Mouse (Mus musculus): Measurements from ENCODE around the gene Olfr665.
"Not testable (repeated sequence)": the region's sequence is repeated elsewhere in the genome, so short reads cannot be mapped to it uniquely, and the experiment has no call there.

The Olfr665 gene

DNA sequence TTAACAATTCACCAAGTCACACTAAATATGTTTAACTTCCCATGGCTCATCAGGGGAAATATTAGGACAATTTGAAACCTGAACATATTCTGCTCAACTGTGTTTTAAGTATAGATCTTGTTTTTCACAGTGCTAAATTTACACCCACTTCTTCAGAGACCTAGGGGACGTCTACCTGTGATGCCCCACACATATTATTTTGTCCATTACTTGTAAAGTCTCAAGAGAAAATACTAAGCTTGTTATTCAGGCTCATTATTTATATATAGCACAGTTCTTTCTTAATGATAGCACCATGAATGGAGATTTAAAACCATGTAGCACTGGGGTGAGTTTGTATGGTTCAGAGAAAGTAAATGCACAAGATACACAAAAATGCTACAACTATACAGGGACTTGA lies at the start of gene Olfr665:
Gene Olfr665, plus strand, starts transcription at position 301 of the 400 bp plus-strand sequence.
- DNase-seq (ENCODE audit: low spot score in 2 of 2), result no peak

DNA sequence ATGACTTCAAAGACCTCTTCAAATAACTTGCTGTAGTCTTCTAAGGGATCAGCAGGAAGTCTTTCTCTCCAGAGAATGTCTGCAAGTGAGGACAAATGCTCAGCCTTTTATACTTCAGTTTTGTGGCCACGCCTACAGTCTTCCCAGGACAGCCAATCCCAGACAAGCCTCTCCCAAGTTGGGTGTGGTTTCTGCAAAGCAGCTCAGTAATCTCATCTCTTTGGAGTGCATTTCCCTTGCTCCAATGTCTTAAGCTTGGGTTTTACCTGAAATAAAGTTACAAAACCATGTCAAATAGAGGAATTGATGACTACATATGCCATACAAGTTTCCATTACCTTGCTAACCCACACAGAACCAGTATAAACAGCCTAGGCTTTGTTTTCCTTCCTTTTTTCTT lies 35.3 kb upstream of the Olfr665 start, which contains the start of gene Usp17lb:
Gene Usp17lb, minus strand, starts transcription at position 101 of the 400 bp plus-strand sequence.
- DNase-seq (ENCODE audit: low spot score in 2 of 2), result no peak

DNA sequence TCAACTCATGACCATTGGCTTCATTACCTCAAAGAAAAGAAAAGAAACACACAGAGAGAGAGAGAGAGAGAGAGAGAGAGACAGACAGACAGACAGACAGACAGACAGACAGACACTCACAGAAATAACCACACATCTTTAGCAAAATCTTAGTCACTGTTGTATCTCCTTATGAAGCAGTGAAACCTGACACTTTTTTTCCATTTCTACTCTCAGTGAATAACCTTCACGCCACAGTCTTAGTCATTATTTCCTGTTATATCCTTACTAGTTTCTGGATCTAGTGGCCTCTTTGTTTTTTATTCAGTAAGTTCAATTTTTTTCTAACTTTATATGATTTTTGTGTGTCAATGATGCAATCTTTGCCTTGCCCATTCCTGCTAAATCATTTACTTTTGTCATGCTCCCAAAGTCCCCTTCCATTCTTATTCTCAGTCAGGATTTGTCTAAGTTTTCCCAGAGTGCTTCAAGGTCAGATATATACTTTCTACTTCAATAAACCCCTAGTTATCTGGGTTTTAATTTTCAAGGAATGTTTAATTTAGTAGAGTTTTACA lies 34.0 kb upstream of the Olfr665 start:
- DNase-seq (ENCODE audit: low spot score in 2 of 2), result no peak

DNA sequence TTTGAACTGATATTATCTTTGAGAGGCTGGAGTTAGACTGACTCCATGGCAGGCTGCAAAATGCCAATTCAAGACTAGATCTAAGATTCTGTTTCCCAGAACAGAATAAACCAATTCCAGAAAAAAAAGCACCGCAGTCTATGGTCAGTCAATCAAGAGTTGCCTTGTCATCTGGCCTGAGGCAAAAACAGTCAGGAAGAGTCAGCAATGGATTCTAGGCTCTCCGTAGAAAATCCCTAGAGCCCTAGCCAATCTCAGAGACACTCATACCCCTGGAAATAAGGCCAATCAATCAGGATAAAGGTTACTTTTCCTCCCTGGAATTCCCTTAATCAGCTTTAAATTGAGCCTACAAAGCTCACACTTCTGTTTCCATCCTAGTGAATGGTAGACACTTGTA lies 26.3 kb upstream of the Olfr665 start:
- not testable (repeated sequence) for DNase-seq (ENCODE audit: low spot score in 2 of 2)

DNA sequence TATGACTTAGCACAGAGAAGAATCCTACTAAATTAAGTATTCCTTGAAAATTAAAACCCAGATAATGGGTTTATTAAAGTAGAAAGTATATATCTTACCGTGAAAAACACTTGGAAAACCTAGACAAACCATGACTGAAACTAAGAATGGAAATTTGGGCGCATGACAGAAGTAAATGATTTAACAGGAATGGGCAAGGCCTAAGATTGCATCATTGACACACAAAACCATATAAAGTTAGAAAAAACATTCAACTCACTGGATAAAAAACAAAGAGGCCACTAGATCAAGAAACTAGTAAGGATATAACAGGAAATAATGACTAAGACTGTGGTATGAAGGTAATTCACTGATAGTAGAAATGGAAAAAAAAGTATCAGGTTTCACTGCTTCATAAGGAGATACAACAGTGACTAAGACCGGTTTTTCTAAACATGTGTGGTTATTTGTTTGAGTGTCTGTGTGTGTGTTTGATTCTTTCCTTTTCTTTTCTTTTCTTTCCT lies 22.5 kb upstream of the Olfr665 start:
- DNase-seq (ENCODE audit: low spot score in 2 of 2), result no peak

DNA sequence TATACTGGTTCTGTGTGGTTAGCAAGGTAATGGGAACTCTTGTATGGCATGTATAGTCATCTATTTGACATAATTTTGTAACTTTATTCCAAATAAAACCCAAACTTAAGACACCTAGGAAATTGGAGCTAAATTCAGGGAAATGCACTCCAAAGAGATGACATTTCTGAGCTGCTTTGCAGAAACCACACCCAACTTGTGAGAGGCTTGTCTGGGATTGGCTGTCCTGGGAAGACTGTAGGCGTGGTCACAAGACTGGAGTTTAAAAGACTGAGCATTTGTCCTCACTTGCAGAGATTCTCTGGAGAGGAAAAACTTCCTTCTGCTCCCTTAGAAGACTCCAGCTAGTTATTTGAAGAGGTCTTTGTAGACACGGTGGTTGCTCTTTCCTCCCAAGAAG lies 21.1 kb upstream of the Olfr665 start, which contains the start of gene Usp17la:
Gene Usp17la, plus strand, starts transcription at position 301 of the 400 bp plus-strand sequence.
- not testable (repeated sequence) for DNase-seq (ENCODE audit: low spot score in 2 of 2)

DNA sequence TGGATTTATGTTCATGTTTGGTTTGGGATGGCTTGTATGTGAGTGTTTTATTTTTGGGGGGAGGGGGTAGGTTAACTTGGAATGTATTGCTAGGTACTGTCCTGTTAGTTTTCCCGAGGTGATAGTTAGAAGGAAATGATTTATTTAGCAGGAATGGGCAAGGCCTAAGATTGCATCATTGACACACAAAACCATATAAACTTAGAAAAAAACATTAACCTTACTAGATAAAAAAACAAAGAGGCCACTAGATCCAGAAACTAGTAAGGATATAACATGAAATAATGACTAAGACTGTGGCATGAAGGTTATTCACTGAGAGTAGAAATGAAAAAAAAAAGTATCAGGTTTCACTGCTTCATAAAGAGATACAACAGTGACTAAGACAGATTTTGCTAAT lies 20.1 kb upstream of the Olfr665 start:
- DNase-seq (ENCODE audit: low spot score in 2 of 2), result no peak

DNA sequence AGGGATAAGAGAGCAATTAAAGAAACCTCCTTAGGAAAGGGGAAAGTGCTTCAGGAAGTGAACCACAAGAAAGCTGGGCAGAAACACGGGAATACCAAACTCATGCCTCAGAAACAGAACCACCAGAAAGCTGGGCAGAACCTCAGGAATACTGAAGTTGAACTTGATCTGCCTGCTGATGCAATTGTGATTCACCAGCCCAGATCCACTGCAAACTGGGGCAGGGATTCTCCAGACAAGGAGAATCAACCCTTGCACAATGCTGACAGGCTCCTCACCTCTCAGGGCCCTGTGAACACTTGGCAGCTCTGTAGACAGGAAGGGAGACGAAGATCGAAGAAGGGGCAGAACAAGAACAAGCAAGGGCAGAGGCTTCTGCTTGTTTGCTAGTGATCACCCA lies 16.4 kb upstream of the Olfr665 start:
- no peak for DNase-seq (ENCODE audit: low spot score in 2 of 2)

DNA sequence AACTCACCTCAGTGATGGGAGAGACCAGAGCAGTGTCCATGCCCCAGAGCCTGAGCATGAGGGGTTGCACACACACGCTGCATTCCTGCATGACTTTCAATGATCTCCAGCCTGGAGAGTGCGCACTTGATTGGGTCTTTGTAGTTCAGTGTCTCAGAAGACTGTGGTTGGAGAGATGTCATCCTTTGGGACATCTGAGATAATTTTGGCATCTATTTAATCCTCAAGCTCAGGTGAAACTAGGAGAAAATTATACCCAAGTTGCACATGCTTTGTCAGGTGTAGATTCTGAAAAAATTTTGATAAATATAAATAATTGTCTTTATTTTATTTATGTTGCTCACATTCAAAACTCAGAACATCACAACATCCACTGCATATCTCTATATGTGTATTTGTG lies 18.0 kb downstream of the Olfr665 start, which contains the start of gene Olfr666:
Gene Olfr666, minus strand, starts transcription at position 101 of the 400 bp plus-strand sequence.
- DNase-seq (ENCODE audit: low spot score in 2 of 2), result no peak

DNA sequence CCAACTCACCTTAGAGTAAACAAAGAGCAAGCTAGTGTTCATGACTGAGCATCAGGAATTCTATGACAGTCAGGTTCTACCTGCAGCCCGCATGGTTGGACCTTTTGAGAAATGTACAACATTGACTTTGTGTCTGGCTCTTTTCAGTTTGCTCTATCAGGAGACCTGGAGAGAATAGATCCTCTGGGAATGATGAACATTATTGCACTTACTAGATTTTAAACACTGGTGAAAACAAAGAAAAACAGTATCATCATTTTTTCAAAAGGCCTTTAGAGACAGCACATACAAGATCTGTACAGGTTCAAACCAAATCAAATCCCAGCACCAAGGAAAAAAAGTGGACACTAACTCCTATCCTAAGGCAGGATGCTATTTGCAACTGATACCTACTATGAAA lies 43.6 kb downstream of the Olfr665 start, which contains the start of gene Olfr667:
Gene Olfr667, minus strand, starts transcription at position 101 of the 400 bp plus-strand sequence.
- no peak for DNase-seq (ENCODE audit: low spot score in 2 of 2)

DNA sequence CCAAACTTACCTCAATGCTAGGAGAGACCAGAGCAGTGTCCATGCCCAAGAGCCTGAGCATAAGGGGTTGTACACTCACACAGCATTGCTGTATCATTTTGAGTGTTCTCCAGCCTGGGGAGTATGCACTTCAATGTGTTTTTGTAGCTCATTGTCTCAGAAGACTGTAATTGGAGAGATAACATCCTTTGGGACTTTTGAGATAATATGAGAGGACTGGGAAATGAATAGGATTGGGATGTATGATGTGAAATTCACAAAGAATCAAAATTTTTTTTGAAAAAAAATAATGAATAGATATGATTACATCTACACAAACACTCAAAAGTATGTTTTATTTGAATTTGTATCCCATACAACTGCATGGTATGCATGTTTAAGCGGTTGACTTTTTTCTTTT lies 50.1 kb downstream of the Olfr665 start, which contains the start of gene Olfr668:
Gene Olfr668, minus strand, starts transcription at position 101 of the 400 bp plus-strand sequence.
- no peak for DNase-seq (ENCODE audit: low spot score in 2 of 2)

Data from spleen, postnatal 14 days (tissue).